Comparison of ENCODE assay signal across 8 mouse cellular contexts in genomic region chr15:99440112-99440815, GRCm38 (mm10). TPM values are rescaled to one million over a fixed set of nuclear protein-coding genes. Genes with fewer than 3 reads are reported as not detected.
DNase-seq lines count a peak whose midpoint lies in the region; ATAC-seq and TF ChIP-seq lines count a peak whose summit lies in the region.

No protein-coding gene starts in this region.

- no peak overlapping the region for H3K9ac ChIP-seq in embryonic facial prominence, embryonic 11.5 days (replicated peaks; ENCODE audit: low read length)

- no peak for TF ChIP-seq CTCF in layer of hippocampus, adult 2 months (conservative IDR thresholded peaks at IDR 0.05)

- no peak overlapping the region for H3K4me3 ChIP-seq in layer of hippocampus, adult 2 months
- no peak overlapping the region for H3K4me3 ChIP-seq in embryonic facial prominence, embryonic 11.5 days (ENCODE audit: low read depth, low read length)

- 0 out of 2 replicates have a peak overlapping the region, but pooled peaks have one; percentile 57 for H3K27ac ChIP-seq in layer of hippocampus, adult 2 months
- no peak overlapping the region for H3K27ac ChIP-seq in embryonic facial prominence, embryonic 11.5 days (replicated peaks; ENCODE audit: low read depth, low read length)

- H3K9me3 ChIP-seq in embryonic facial prominence, embryonic 11.5 days (replicated peaks; ENCODE audit: control insufficient read depth, low read length) = no peaks in the 10 kb centered on the region

- intact Hi-C loops in heart, postnatal 10 days (cut with DNase I) = no loop called here

- ATAC-seq in embryonic facial prominence, embryonic 11.5 days (replicated peaks; ENCODE audit: insufficient number of reproducible peaks, low FRiP score, low TSS enrichment, low read depth) = 0 out of 2 replicates have a peak, but pooled peaks have one; percentile 60
- ATAC-seq in megakaryocyte-erythroid progenitor cell, adult 5-6 weeks (replicated peaks; ENCODE audit: low FRiP score, low TSS enrichment, poor library complexity, severe bottlenecking) = 0 out of 2 replicates have a peak, but pooled peaks have one; percentile 30
- no peak for ATAC-seq in inflammation-experienced regulatory T-cells, adult 6 months

- WGBS in embryonic facial prominence, embryonic 11.5 days = 89% methylated on average over 1 of the region's 2 CpGs

- H3K4me1 ChIP-seq in embryonic facial prominence, embryonic 11.5 days (ENCODE audit: control insufficient read depth, insufficient read depth, low read length) = peaks cover 3% of the 10 kb centered on the region; the same call in 1 of the 2 replicates

- H3K4me2 ChIP-seq in embryonic facial prominence, embryonic 11.5 days (ENCODE audit: low read depth, low read length) = no peak overlapping the region

- H3K27me3 ChIP-seq in embryonic facial prominence, embryonic 11.5 days (ENCODE audit: control insufficient read depth, insufficient read depth, low read length) = no peaks in the 10 kb centered on the region

- no peak for DNase-seq in layer of hippocampus, adult 2 months (ENCODE audit: low spot score in 2 of 2)
- DNase-seq in layer of hippocampus, adult 8-10 months (ENCODE audit: low spot score in 2 of 2) = no peak
- DNase-seq in embryonic facial prominence, embryonic 11.5 days (ENCODE audit: low spot score) = no peak
- peak; percentile 82 to 83 for DNase-seq in heart, postnatal 10 days
- DNase-seq in spleen, adult 18-20 months = no peak
- no peak for DNase-seq in natural killer cell, adult 2 months (ENCODE audit: low spot score in 2 of 2)

- no peaks in the 10 kb centered on the region; the same call in 1 of the 2 replicates for H3K36me3 ChIP-seq in embryonic facial prominence, embryonic 11.5 days (replicated peaks; ENCODE audit: control insufficient read depth, insufficient read depth, low read depth, low read length)

RNA-seq across cellular contexts. Expression of gene Nckap5l, which starts 17.3 kb away (rescaled TPM):
- 10 to 100 TPM; 17.1 to 18.5 TPM for total RNA-seq in layer of hippocampus, adult 2 months (2021)
- total RNA-seq in layer of hippocampus, adult 8-10 months (2022) = 10 to 100 TPM; 15.5 to 24.3 (median 19.8) TPM
- 9.0 and 9.7 TPM in 2 replicates for polyA plus RNA-seq in embryonic facial prominence, embryonic 11.5 days (2014; fragmentation: Nextera tagmentation; extraction: Ambion mirVana)
- 10 to 100 TPM; 17.4 to 25.5 TPM for total RNA-seq in heart, postnatal 10 days (2021)
- 1.6 and 16.0 TPM in 2 replicates for total RNA-seq in megakaryocyte-erythroid progenitor cell, adult 5-6 weeks (2014; fragmentation: Nextera tagmentation)
- 0.52 and 7.4 TPM in 2 replicates for total RNA-seq in megakaryocyte-erythroid progenitor cell, adult 5-6 weeks (2017)
- 1 to 10 TPM in 1 of 3 experiments, under 1 TPM in 2; 0.10 to 1.9 (median 0.78) TPM for polyA plus RNA-seq in inflammation-experienced regulatory T-cells, adult 6 months (2017; shearing (Covaris generic))

RNA-seq across cellular contexts. Expression of gene Bcdin3d, which starts 34.3 kb away (rescaled TPM):
- total RNA-seq in layer of hippocampus, adult 2 months (2021) = 1 to 10 TPM; 4.0 to 5.5 TPM
- 1 to 10 TPM; 4.9 to 6.1 (median 5.3) TPM for total RNA-seq in layer of hippocampus, adult 8-10 months (2022)
- 15.1 and 16.7 TPM in 2 replicates for polyA plus RNA-seq in embryonic facial prominence, embryonic 11.5 days (2014; fragmentation: Nextera tagmentation; extraction: Ambion mirVana)
- total RNA-seq in heart, postnatal 10 days (2021) = 1 to 10 TPM; 3.9 to 7.3 TPM
- 6.5 and 11.4 TPM in 2 replicates for total RNA-seq in megakaryocyte-erythroid progenitor cell, adult 5-6 weeks (2014; fragmentation: Nextera tagmentation)
- 5.3 and 6.6 TPM in 2 replicates for total RNA-seq in megakaryocyte-erythroid progenitor cell, adult 5-6 weeks (2017)
- polyA plus RNA-seq in inflammation-experienced regulatory T-cells, adult 6 months (2017; shearing (Covaris generic)) = 10 to 100 TPM; 16.9 to 30.8 (median 30.6) TPM

RNA-seq across cellular contexts. Expression of gene Tmbim6, which starts 47.6 kb away (rescaled TPM):
- 100 to 1,000 TPM; 341 to 355 TPM for total RNA-seq in layer of hippocampus, adult 2 months (2021)
- total RNA-seq in layer of hippocampus, adult 8-10 months (2022) = 100 to 1,000 TPM; 349 to 403 (median 360) TPM
- polyA plus RNA-seq in embryonic facial prominence, embryonic 11.5 days (2014; fragmentation: Nextera tagmentation; extraction: Ambion mirVana) = 225 and 228 TPM in 2 replicates
- 100 to 1,000 TPM; 225 to 229 TPM for total RNA-seq in heart, postnatal 10 days (2021)
- 165 and 208 TPM in 2 replicates for total RNA-seq in megakaryocyte-erythroid progenitor cell, adult 5-6 weeks (2014; fragmentation: Nextera tagmentation)
- 86.9 and 93.6 TPM in 2 replicates for total RNA-seq in megakaryocyte-erythroid progenitor cell, adult 5-6 weeks (2017)
- 1,000 to 10,000 TPM; 1,026 to 1,183 (median 1,027) TPM for polyA plus RNA-seq in inflammation-experienced regulatory T-cells, adult 6 months (2017; shearing (Covaris generic))

Comparison
In these comparisons a context has a peak if more than half of its experiments do, and no peak if none do; other contexts are left out.
1. DNase-seq: peak in heart, postnatal 10 days (2 of 2); none in layer of hippocampus, adult 2 months (0 of 2), layer of hippocampus, adult 8-10 months (0 of 2), embryonic facial prominence, embryonic 11.5 days (single experiment), spleen, adult 18-20 months (0 of 2) and natural killer cell, adult 2 months (0 of 2).